Mouse (Mus musculus): ENCODE measurements at regions not wholly inside any gene's neighbourhood (a gene's known extent, or its start where the extent isn't known, plus 50 kb on each side); places are given as distances from the start of the nearest gene placed in this dataset.

DNA sequence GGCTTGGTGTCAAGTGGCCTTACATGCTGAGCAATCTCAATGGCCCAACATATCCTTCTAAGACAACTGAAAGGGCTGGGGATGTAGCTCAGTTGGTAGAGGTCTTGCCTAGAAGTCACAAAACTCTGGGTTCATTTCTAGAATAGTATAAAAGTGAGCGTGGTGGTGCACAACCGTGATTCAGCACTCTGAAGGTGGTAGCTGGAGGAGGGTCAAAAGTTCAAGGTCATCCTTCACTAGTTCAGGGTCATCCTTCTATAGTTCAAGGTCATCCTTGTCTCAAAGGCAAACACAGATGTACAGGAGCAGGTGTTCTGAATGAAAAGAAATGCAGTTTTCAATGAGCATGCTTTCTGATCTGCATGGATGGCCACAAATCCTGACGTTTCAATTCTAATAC, 101.5 kb upstream of the Marcks start:
- no peak for DNase-seq (ENCODE audit: low spot score in 2 of 2)

DNA sequence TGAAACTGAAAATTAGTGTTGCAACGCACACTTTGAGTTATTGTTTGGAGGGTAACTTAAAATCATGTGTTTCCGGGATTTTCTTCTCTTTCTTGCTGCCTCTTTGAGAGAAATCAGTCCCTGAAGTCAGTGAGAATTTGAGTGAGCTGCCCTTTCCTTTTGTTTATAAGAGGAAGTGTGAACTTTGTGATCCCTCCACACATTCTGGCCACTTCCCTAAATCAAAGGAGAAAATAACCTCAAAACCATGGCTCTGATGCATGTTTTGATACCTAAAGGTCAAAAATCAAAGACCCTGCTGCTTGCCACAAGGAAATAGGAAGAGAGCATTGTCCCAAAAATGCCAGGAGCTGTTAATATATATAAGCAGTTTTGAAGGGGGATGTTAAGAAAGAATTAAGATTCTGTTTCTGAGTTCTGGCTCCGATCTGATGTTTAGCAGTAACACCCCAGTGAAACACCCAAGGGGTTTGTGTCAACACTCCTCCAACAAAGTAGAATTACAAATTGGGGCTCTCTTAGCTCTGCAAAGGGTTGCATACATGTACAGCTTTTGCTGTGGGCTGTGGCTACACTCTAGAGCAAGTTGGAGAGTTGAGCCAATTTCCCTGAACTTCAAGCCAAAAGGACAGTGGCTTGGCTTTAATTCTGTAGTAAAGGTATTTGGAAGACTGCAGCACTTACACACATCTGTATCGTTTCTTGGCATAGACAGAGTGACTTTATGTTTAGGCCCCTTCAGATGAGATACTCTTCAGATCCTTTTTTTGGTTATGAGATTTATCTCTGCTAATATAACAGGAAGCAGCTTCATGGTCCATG, 97.5 kb upstream of the Marcks start:
- no peak for DNase-seq (ENCODE audit: low spot score in 2 of 2)

DNA sequence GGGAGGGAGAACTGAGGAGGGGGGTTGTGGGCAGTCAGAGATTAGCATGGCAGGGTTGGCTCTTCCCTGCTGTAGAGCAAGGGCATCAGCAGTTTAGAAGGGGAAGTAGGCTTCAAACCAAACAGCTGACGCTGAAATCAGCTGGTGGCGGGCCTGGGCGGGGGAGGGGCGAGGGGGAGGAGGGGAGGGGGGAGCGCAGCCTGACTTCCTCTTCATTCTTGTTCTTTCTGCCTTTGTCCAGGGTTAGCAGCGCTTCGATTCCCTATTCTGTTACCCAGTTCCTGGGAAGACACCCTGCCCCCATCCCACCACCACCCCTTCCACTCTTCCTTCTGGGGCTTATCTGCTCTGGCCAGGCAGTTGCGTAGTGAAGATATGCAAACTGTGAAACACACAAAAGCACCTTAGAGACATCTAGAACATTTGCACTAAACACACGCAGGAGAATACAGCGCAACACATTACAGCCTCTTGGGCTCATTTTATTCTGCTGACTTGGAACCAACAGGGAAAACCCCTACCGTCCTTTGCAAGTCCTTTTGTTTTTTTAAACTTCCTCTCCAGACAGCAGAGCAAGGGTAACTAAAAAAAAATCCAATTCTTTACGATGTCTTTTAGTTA, 93.3 kb upstream of the Marcks start:
- DNase-seq (ENCODE audit: low spot score in 2 of 2), result peak in 1 of 2 experiments; percentile 8

DNA sequence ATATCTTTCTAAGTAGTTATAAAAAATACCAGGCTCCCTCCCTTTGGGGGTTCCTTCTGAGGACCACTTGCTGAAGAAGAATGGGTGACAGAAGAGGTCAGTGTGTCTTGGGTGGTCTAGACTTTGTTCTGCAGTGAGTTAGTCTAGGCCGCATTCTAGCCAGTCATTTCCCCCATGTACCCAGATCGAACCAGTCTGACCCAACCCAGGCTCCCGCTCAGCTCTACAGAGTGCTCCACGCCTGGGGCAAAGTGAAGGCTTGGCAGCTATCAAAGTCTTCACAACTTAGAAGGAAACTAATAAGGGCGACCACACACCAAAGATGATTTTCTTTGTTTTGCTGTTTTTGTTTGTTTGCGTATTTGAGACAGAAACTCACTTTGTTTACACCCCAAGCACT, 92.4 kb upstream of the Marcks start:
- no peak for DNase-seq (ENCODE audit: low spot score in 2 of 2)

DNA sequence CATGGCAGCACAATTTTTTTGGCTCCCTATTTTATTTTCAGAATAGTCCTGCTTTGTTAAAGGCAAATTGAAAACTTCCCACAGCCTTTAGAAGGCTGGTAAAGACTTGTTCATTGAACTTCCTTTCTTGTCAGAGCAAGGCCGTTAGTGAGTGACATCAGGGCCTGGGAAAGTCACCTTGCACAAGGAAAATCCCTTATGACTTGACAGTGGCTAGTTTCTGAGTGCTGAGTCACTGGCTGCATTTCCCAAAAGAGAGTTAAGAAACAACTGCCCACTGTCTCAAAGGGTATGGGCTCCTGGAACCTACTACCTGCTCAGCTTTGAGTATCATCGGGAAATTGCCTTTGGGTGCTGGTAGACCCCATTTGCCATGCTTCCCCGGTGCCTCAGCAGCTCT, 89.2 kb upstream of the Marcks start:
- no peak for DNase-seq (ENCODE audit: low spot score in 2 of 2)

DNA sequence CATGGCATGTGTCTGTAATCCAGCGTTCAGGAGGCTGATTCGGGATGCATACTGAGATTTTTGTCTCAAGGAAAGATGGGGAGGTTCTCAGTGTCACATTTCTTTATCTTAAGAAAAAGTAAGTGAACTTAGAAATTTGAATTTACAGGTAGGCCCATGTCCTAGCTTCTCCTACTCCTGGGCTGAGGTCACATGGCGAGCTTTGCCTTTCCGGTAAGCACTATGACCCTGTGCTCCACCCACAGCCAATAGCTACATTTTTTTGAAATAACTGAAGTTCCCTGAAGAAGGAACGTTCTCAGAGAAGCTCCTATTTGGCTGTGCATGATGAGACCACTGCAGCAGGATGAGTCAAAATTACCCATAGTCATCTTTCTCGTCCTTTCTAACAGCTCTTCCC, 83.0 kb upstream of the Marcks start:
- no peak for DNase-seq (ENCODE audit: low spot score in 2 of 2)

DNA sequence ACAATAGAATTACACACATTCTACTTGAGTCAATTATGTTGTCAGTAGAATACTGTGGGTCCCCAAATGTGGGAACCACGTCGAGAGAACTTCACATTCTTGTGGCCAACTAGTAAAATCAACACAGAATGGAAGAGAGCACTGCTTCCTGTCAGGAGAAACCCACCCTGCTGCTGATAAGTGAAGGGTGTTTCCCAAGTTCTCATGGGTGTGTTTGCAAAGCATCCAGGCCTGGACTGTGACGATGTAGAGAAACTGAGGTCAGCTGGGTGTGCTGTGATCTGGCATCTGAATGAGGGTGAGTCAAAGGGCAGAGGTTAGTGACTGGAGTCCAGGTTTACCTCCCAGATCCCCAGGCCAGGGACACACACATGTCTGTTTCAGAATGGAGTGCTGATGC, 81.7 kb upstream of the Marcks start:
- no peak for DNase-seq (ENCODE audit: low spot score in 2 of 2)

DNA sequence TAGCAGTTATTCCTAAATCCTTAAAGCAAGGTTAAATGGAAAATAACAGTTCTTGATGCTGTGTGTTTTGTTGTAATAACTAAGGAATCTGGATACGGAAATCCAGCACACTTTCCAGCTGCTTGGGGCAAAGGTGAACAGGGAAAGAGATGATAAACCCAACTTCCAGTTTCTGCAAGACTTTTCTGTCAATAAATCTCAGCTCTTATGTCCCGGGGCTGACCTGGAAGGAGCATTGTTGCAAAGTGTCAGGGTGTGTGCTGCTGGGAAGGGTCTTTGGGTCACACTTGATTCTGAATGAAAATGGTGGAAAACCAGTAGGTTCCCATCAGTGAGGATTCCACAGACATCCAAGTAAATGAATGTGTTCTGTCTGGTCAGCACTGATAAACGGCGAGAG, 81.2 kb upstream of the Marcks start:
- DNase-seq (ENCODE audit: low spot score in 2 of 2), result no peak

DNA sequence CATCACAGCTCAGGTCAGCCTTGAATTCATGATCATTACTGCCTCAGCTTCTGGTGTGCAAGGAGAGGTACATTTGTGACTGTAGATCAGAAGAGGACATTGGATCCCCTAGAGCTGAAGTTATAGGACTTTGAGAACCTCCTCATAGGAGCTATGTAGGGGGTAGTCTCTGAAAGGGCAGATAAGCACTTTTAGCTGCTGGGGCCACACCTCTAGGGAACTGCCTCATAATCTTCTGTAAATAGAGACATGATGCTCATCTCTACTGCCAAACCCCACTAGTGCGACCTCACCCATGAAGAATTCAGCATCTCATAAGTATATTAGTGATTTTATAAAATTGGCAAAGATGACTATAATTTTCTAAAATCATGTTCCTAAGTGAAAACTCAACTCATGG, 80.7 kb upstream of the Marcks start:
- no peak for DNase-seq (ENCODE audit: low spot score in 2 of 2)

DNA sequence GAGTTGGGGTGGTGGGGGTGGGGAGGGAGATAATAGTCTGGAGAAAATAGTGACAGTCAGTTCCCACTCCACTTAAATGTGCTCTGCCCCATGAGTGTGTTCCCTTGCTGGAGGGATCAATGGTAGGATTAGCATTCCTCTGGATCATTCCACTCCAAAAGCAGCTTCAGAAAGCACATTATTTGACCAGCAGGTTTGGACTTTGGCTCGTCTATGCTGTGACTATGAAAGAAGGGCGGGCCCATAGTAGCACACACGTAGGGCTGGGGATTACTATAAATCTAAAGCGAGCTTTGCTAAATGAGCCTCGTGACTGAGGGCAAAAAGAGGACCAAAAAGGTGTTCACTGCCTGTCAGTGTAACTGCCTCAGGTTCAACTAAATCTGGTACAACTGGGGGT, 75.9 kb upstream of the Marcks start:
- DNase-seq (ENCODE audit: low spot score in 2 of 2), result no peak

DNA sequence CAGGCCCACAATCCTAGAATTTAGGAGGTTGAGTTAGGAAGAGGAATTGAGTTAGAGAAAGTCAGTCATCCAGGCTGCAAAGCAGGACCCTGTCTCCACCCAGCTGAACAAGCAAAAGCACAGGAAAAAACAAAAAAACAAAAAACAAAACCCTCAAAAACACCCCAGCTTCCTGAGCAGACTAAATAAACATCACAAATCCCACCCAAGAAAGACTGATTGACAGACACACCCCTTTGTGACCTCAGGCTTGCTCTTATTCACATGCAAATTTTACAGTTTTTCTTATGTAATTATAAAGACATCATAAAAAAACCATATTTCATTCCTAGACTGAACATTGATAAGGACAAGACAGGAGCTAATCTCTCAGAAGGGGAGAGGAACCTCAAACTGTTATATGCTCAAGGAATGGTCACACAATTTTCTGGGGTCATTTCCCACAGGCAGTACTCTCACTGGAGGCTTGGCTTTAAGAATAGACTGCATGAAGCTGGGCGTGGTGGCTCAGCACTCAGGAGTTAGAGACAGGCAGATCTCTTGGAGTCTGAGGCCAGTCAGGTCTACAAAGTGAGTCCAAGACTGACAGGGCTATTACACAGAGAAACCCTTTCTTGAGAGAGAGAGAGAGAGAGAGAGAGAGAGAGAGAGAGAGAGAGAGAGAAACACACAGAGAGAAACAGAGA, 73.8 kb upstream of the Marcks start:
- DNase-seq (ENCODE audit: low spot score in 2 of 2), result no peak

DNA sequence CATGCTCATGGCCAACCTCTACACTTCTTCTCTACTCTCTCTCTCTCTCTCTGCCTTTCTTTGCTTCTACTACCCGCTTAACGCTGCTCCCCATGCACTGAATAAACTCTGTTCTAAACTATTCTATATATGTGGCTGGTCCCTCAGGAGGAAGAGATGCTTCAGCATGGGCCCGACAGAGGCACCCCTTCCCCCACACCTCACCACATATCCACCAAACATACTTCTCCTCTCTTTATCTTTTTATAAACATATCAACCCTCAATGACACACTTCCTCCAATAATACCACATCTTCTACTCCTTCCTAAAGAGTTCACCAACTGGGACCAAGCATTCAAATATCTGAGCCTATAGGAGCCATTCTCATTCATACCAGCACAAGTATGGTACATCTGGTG, 72.6 kb upstream of the Marcks start:
- no peak for DNase-seq (ENCODE audit: low spot score in 2 of 2)

DNA sequence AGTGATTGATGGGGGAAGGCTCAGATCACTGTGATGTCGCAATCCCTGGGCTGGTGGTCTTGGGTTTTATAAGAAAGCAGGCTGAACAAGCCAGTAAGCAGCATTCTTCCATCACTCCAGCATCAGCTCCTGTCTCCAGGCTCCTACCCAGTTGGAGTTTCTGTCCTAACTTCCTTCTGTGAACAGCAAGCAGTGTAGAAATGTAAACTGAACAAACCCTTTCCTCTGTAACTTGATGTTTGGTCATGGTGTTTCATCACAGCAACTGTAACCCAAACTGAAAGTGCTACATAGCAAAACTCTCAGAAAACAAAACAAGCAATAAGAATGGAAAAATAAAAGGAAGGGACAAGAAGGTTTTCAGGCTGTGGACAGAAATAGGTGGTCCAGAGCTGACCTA, 71.5 kb upstream of the Marcks start:
- DNase-seq (ENCODE audit: low spot score in 2 of 2), result no peak

DNA sequence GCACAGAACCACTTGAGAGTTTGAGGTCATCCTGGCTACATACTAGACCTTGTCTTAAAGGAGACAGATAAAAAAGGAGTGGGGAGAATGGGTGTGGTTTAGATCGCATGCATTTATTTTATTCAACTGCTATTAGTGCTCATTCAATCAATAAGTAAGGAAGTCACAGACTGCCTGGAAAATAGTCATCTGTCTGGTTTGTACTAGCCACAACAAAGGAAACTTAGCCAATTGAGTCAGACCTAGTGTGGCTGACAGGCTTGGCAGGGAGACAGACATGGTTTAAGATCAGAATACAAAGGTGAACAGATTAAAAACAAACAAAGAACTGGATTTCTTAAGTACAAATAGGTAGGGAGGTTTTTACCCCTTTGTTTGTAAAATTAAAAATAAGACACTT, 68.3 kb upstream of the Marcks start:
- DNase-seq (ENCODE audit: low spot score in 2 of 2), result no peak

DNA sequence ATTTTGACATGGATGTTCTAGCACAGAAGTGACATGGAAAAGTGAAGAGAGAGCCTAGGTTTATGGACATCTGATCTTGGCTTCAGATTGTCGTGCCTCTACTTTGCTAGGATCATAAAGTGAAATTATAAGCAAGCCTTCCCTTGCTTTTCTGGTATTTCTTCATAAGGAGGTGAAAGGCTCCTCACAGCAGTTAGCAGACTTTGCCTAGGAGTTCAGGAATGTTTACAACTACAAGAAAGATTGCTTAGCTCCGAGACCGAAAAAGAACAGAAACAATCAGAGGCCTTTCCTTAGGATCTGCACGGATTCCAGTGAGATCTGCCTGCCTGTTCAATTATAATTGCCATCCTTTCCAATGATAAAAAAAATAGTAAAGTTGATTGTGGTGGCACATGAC, 67.8 kb upstream of the Marcks start:
- no peak for DNase-seq (ENCODE audit: low spot score in 2 of 2)

DNA sequence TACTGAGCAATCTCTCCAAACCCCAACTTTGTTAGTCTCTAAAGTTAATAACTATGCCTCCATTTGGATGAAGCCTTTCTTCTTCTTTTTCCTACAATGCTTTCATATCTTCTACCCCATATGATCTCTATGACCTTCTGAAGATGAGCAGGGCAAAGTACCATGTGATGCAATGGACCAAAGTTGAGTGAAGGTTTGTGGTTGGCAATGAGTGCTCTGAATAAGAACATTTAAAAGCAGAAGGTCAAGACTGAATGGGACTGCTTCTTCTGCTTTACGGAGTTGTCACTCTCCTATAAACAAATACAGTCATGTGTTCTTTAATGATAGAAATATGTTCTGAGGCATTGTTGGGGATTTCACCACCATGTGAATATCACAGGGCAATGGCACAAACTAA, 65.0 kb upstream of the Marcks start:
- no peak for DNase-seq (ENCODE audit: low spot score in 2 of 2)

DNA sequence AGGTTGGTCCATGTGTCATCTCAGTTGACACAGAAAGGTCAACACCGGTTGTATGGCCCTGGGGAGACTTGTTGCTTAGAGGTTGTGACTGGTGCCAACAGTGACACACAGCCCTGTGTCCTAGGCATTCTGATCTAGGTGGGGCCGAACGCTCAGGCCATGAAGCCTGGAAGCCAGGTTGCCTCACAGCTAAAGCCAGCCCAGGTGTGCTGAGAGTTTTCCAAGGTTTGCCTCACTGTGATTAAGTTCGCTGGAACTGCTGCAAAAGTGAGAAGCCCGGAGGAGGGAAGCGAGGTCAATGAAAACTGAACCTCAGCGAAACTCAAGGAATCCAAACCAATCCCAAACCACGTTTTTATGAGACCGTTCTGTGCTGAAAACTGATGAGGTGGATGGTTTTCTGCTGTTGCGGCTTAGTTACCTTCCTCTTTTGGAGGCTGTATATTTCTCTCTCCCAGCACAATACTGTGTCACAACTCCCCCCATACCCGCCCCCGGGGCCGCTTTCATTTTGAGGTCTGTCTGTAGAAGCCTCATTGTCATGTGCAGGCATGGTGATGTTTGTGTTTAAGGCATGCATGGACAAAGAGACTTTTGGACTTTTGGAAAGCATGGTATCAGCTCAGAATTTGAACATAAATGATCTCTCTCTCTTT, 56.2 kb upstream of the Marcks start:
- no peak for DNase-seq (ENCODE audit: low spot score in 2 of 2)

DNA sequence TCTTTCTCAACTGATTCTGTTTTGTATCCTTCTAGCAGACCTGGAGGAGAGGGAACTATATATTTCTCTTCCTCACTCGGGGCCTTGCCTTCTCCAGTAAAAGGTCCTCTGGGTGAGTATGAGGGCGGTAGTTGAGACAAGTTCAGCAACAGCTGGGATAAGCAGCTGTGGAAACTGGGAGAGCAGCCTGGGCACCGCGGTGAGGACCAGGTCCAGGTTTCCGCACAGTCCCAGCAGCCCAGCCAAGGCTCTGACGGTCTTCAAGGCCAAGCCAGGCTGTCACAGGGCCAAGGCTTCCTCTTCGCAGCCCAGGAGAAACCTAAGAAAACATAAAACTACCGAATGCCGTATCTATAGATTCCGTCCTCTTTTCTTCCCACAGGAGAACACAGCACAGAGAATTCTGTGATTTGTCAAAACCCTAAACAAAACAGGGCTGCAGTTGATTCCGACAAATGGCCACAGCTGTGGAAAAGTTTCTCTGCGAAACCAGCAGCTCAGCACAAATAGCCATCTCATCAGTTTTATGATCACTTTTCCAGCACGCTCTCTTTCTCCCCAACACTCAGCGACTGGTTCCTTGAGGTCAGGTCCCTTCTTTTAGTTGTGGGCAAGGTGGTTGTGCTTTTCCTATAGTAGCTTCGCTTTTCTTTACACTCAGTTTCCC, 55.5 kb upstream of the Marcks start:
- no peak for DNase-seq (ENCODE audit: low spot score in 2 of 2)

DNA sequence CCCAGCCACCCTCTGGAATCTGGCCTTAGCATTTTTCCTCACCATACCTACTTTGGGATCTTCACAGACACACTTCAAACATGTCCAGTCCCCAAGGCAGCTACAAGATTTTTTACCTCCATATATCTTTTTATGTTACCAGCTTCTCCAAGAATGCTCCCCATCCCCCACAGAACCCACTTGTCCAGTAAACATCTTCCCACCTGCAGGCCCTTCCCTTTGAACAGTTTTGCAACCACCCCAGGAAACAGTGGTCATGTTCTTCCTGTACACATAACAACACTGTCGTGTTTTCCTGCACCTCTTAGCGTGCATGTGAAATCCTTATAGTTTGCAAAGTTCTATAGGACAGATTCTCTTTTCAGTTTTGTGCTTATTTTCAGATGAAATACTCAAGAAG, 53.9 kb upstream of the Marcks start:
- DNase-seq (ENCODE audit: low spot score in 2 of 2), result no peak

DNA sequence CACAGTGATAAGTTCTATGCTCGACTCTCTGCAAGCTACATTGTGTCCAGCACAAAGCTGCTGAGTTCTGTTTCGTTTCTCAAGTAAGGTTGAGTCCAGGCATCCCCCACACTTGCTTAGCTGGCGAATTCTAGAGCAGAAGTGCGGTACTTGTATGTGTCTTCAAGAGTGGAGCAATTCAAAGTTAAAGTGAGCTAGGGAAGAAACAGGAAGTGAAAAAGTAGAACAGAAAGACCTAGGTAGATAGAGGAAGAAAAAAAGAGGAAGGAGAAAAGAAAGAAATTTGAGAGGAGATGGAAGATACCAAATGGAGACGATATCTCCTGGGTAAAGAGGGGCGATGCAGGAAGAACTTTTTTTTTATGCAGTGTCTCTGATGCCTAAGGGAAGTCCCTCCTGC, 51.4 kb upstream of the Marcks start:
- no peak for DNase-seq (ENCODE audit: low spot score in 2 of 2)

Measured in layer of hippocampus, adult 18-20 months (tissue).